Mouse (Mus musculus) olfactory bulb, adult 2 months (tissue): ENCODE data around the gene Gamt. TPM values are rescaled to one million over a fixed set of nuclear protein-coding genes. Genes with fewer than 3 reads are reported as not detected.

ENCODE experiments used
- H3K27ac ChIP-seq: fragments of 200-500 bp; 2 replicates; pipeline ENCODE4 v1.5.1; 2012; ENCODE audit warnings: low read depth, low read length; ENCODE audit not compliant: insufficient read depth
- H3K4me1 ChIP-seq: fragments of 200-500 bp; 2 replicates; pipeline ENCODE4 v1.6.1; 2012; ENCODE audit warnings: low read length; ENCODE audit not compliant: control insufficient read depth, insufficient read depth
- H3K4me3 ChIP-seq: fragments of 200-500 bp; 2 replicates; pipeline ENCODE4 v1.5.1; 2012; ENCODE audit warnings: mild to moderate bottlenecking, low read depth, low read length, moderate library complexity; ENCODE audit not compliant: insufficient read depth
- CTCF ChIP-seq: fragments of 200-500 bp; IDR thresholded peaks from 2 replicates; pipeline ENCODE4 v1.5.1; 2012; ENCODE audit warnings: low read depth, mild to moderate bottlenecking, low read length, moderate library complexity; ENCODE audit not compliant: insufficient read depth
- POLR2A ChIP-seq: fragments of 200-500 bp; IDR thresholded peaks from 2 replicates; pipeline ENCODE4 v1.6.1; 2012; ENCODE audit warnings: mild to moderate bottlenecking, low read depth, low read length, moderate library complexity; ENCODE audit not compliant: insufficient read depth
- WGBS: fragments of 180-500 bp; shearing (Covaris S2); methylation state at CpG from one replicate; pipeline ENCODE4 v1.1.7; 2018; 5-methylcytosine and 5-hydroxymethylcytosine counted together
- polyA plus RNA-seq: library from polyadenylated mRNA; stranded (reverse); fragments of >200 nt; gene quantifications from 2 replicates; pipeline ENCODE4 v1.2.4, GENCODE M21; 2012; ENCODE audit warnings: low replicate concordance; ENCODE audit not compliant: missing spikeins, insufficient read depth, insufficient read length

The Gamt gene
- polyA plus RNA-seq, 1 experiment, result not detected

DNA sequence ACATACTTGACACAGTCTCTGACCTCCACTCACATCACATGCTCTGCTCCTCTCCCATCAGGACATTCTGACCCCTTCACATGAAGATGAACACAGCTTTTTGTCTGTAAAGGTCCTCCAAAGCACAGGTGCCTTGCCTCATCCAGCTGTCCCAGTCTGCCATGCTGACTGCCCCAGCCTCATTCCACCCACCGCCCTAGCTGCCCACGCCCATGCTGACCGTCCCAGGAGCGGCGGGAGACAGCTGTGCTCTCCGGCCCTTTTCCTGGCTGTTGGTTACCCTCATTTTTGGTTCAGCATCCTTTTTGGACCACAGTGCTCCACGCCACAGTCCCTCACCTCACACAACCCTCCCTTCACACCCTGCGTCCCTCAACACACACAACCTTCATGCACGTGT, 17.6 kb upstream of the Gamt start:
- H3K4me1 ChIP-seq, result peaks cover 32% of the 10 kb centered on the region
- WGBS, result 92% methylated on average over 9 of the region's 9 CpGs
- no peak overlapping the region for H3K27ac ChIP-seq
- TF ChIP-seq CTCF (no peak), POLR2A (no peak)
- H3K4me3 ChIP-seq, result no peak overlapping the region

- Histone ChIP-seq H3K27ac (no peak overlapping the region), H3K4me1 (peaks cover 34% of the 10 kb centered on the region), H3K4me3 (no peak overlapping the region)
- TF ChIP-seq CTCF (no peak), POLR2A (no peak)
- 77% methylated on average over 5 of the region's 5 CpGs for WGBS
Measured at GRCm38 (mm10) chr10:80276238-80276637, 15.4 kb upstream of the Gamt start.

DNA sequence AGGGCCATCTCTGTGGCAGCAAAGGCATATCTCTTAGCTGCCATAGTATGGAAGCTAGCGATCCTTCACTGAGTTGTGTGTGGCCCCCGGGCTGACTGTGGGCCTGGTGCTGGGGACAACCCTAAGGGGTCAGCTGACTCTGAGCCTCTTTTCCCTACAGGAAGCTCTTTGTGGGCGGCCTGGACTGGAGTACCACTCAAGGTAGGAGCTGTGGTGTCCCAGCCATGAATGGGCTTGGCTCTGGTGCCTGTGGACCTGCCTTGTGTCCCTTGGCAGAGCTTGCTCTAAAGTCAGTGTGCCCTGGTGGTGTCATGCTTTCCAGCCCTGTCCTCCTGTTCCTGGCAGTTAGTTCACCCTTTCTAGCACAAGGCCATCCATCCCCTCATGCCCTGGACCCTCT, 13.0 kb upstream of the Gamt start:
- WGBS, result 84% methylated on average over 3 of the region's 3 CpGs
- no peak overlapping the region for H3K4me3 ChIP-seq
- H3K27ac ChIP-seq, result no peak overlapping the region
- TF ChIP-seq CTCF (no peak), POLR2A (no peak)
- peaks cover 36% of the 10 kb centered on the region for H3K4me1 ChIP-seq

DNA sequence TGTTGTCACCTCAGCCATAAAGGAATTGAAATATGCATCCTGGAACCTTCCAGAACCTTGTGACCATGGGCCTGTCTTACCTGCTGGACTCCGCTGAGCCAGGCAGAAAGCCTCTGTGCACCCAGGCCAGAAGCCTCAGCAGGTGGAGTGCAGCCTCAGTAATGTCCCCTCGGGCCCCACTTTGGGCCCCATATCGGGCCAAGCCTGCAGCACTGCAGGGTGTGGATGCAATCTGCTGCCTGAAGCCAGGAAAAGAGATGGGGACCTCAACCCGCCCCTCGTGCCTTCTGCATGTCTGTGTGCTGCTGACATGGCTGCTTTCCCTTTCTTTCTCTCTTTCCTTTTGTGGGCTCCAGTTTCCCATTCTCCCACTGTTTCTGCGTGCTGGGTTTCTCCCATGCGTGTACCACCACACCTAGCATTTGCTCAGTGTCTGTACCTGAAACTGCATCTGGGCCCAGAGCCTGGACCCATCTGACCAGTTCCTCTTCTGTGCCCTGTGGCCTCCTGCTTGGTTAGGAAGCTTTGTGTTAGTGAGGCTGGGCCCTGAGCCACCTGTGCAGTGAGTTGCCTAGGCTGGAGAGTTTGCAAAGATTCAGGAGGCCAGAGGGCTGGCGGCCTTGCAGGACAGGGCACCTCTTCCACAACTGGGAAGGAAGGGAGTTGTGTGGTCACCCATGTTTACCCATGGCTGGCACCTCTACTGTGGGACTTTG, 11.2 kb upstream of the Gamt start:
- WGBS, result 79% methylated on average over 8 of the region's 8 CpGs
- H3K4me1 ChIP-seq, result peaks cover 49% of the 10 kb centered on the region
- H3K4me3 ChIP-seq, result no peak overlapping the region
- no peak for TF ChIP-seq CTCF
- TF ChIP-seq POLR2A, result no peak
- H3K27ac ChIP-seq, result no peak overlapping the region

DNA sequence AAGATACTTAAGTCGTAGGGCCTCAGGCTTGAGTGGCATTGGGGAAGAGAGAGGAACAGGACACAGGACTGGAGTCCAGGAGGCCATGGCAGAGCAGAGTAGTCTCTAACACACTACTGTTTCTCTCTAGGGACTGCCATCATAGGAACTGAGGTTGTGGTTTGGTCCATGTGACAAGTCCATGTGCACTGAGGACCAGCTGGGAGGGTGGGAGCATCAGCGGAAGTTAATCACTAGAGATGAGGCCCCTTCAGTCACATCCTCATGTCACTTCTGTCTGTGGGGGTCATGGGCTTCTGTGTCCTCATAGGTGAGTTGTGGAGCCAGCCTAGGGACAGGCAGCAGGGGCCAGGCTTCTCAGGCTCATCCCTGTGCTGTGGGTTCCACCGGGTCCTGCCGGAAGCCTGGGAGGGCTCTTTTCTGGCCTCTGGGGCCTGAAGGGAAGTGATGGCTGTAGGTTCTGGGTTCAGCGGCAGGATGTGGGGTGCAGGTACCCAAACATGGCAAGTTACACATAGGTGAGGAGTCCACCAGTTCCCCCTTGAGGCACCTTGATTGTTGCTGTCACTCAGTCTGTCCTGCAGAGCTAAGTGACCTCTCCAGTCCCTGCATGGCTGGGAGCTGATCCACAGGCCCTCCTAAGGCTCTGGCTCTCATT, 10.5 kb upstream of the Gamt start:
- 67% methylated on average over 5 of the region's 5 CpGs for WGBS
- Histone ChIP-seq H3K4me3 (no peak overlapping the region), H3K27ac (no peak overlapping the region), H3K4me1 (peaks cover 52% of the 10 kb centered on the region)
- TF ChIP-seq POLR2A, result no peak
- TF ChIP-seq CTCF, result no peak

DNA sequence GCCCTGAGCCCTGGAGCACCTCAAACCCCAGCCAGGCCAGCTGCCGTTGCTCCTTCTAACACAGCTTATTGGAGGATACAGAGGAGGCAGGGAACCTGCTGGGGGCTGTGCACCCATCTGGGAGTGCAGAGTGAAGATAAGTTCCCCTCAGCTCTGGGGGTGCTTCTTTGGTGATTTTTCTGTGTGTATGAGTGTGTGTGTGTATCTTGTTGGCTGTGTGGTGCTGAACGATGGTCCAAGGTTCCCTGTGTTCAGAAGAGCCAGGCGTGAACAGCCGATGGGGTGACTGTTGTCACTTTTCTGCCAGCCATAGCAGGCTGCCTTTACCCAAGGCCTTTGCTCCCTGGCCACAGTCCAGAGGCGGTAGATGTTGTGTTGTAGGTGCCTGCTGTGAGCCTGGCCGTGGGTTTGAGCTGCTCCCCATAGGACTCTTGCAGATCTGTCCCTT, 9.9 kb upstream of the Gamt start:
- H3K4me3 ChIP-seq, result no peak overlapping the region
- 33% methylated on average over 6 of the region's 6 CpGs for WGBS
- no peak overlapping the region for H3K27ac ChIP-seq
- peaks cover 55% of the 10 kb centered on the region for H3K4me1 ChIP-seq
- TF ChIP-seq POLR2A, result no peak
- no peak for TF ChIP-seq CTCF

- Histone ChIP-seq H3K4me1 (peaks cover 55% of the 10 kb centered on the region), H3K4me3 (no peak overlapping the region), H3K27ac (no peak overlapping the region)
- no peak for TF ChIP-seq CTCF
- no peak for TF ChIP-seq POLR2A
- 90% methylated on average over 2 of the region's 2 CpGs for WGBS
Measured at GRCm38 (mm10) chr10:80270099-80270498, 9.3 kb upstream of the Gamt start.

DNA sequence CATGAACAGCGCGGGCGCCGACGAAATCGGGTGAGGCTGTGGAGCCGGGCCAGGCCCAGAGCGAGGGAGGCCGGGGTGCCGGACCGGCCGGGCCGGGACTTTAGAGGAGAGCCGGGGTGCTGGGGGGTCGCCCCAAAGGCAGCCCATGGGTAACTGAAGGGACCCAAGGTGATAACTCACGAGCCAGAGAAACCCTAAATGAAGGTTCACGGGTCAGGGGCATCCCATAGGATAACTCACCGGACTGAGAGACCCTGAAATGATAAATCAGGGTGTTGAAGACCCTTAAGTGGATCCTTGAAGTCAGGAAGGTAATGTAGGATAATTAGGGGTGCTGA, 4.3 kb upstream of the Gamt start:
- Histone ChIP-seq H3K4me3 (peak overlapping the region; percentile 86), H3K27ac (peak overlapping the region; percentile 67), H3K4me1 (peaks cover 40% of the 10 kb centered on the region)
- TF ChIP-seq CTCF, result no peak
- TF ChIP-seq POLR2A, result no peak
- WGBS, result under 1% methylated on average over 18 of the region's 18 CpGs

DNA sequence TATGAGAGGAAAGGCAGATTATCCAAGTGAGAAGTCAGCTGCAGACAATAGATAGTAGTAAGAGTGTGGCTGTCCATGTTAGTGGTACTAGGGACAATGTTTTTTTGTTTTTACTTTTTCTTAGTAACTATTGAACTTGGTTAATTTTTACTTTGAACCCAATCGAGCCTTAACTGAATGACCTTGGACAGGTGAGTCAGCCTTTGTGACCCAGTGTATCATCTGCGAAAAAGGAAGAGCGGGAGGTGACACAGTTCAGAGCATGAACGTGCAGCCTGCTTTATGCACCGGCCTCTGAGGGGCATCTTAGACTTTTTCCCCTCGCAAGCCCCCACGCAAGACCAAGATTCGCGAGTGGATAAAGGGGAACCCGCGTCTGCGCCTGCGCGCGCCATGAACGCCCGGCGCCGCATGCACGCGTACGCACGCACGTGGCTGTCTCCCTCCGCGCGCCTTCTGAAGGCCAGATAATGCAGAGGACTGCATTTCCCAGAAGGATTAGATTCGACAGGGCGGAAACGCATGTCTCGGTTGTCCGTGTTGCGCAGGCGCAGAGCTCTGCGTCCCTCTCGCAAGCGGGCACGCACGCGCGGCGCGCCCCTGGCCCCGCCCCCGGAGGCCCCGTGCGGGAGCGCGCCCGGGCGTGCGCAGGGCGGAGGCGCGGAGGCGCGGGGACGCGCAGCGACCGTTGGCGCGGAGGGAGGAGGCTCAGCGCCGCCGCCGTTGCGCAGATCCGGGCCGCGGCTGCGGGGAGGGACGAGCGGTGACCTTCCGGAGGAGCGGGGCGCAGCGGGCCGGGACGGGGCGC, 3.7 kb upstream of the Gamt start:
- under 1% methylated on average over 81 of the region's 81 CpGs for WGBS
- Histone ChIP-seq H3K4me1 (peaks cover 41% of the 10 kb centered on the region), H3K27ac (peak overlapping the region; percentile 91), H3K4me3 (peak overlapping the region; percentile 86)
- TF ChIP-seq POLR2A (peak; percentile 92), CTCF (no peak)
